Mouse (Mus musculus) neural tube, embryonic 14.5 days (tissue): ENCODE measurements around the gene Patj. TPM values are rescaled to one million over a fixed set of nuclear protein-coding genes. Genes with fewer than 3 reads are reported as not detected.
"Not testable (repeated sequence)": the region's sequence is repeated elsewhere in the genome, so short reads cannot be mapped to it uniquely, and the experiment has no call there.

Experiments
- ATAC-seq: fragments of 200-750 bp; cut with Nextera tagmentation; 2 replicates; pipeline ENCODE4 v1.8.0; 2017; ENCODE audit warnings: low read depth, mild to moderate bottlenecking, moderate TSS enrichment, moderate library complexity
- H3K27ac ChIP-seq: fragments of 300-500 bp; sonication (generic); 2 replicates; pipeline ENCODE4 v1.5.1; 2014; ENCODE audit warnings: low read depth, mild to moderate bottlenecking, control low read depth, low read length, moderate library complexity, mixed read lengths
- H3K27me3 ChIP-seq: fragments of 300-500 bp; sonication (generic); 2 replicates; pipeline ENCODE4 v1.6.1; 2014; ENCODE audit warnings: low read length; ENCODE audit not compliant: control insufficient read depth, insufficient read depth
- H3K36me3 ChIP-seq: fragments of 300-500 bp; sonication (generic); 2 replicates; pipeline ENCODE4 v1.6.1; 2014; ENCODE audit warnings: low read length, mixed read lengths; ENCODE audit not compliant: control insufficient read depth, insufficient read depth
- H3K4me1 ChIP-seq: fragments of 300-500 bp; sonication (generic); 2 replicates; pipeline ENCODE4 v1.6.1; 2014; ENCODE audit warnings: low read length; ENCODE audit not compliant: control insufficient read depth, insufficient read depth
- H3K4me2 ChIP-seq: fragments of 300-500 bp; sonication (generic); 2 replicates; pipeline ENCODE4 v1.6.1; 2014; ENCODE audit warnings: mild to moderate bottlenecking, low read depth, low read length, control low read depth
- H3K4me3 ChIP-seq: fragments of 300-500 bp; sonication (generic); 2 replicates; pipeline ENCODE4 v1.5.1; 2014; ENCODE audit warnings: low read depth, low read length, control low read depth, mixed read lengths
- H3K9ac ChIP-seq: fragments of 300-500 bp; sonication (generic); replicated peaks from 2 replicates; pipeline ENCODE4 v1.6.1; 2014; ENCODE audit warnings: low read depth, mild to moderate bottlenecking, control low read depth, low read length, mixed read lengths
- H3K9me3 ChIP-seq: fragments of 300-500 bp; sonication (generic); 2 replicates; pipeline ENCODE4 v1.6.1; 2016; ENCODE audit warnings: low read length; ENCODE audit not compliant: control insufficient read depth
- WGBS: fragments of 180-500 bp; shearing (Covaris S2); extraction: QIAGEN DNeasy Blood & Tissue Kit; methylation state at CpG from one replicate; pipeline ENCODE4 v1.1.7; 2014; 5-methylcytosine and 5-hydroxymethylcytosine counted together
- polyA plus RNA-seq: library from polyadenylated mRNA; unstranded; fragments of >200 nt; fragmentation: Nextera tagmentation; extraction: Ambion mirVana; gene quantifications from 2 replicates; pipeline ENCODE4 v1.2.1, GENCODE M21; 2014

Patj gene
- polyA plus RNA-seq, 1 experiment from 2014 or later = 7.7 TPM

DNA sequence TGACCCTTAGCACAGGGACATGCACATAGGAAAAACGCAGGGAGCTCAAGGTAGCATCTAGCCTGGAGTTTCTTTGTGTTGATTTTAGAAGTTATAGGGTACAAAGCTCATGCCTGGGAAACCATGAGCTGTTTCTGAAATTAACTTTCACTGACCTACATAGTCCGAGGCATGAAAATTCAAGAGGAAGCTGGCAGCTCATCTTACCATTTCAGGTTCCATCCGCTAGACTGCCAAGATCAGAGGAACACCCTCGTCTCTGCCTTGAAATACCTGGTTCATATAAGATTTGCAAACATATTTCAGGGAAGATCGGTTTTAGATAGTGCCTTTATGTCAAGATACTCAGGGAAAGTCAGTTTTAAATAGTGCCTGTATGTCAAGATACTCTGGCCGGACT lies 232.7 kb downstream of the Patj start:
- no peaks in the 10 kb centered on the region for H3K36me3 ChIP-seq
- 94% methylated on average over 6 of the region's 6 CpGs for WGBS
- no peak overlapping the region for H3K4me2 ChIP-seq
- no peaks in the 10 kb centered on the region for H3K4me1 ChIP-seq
- H3K27me3 ChIP-seq = no peaks in the 10 kb centered on the region
- H3K4me3 ChIP-seq = no peak overlapping the region
- H3K9me3 ChIP-seq = no peaks in the 10 kb centered on the region
- no peak overlapping the region for H3K27ac ChIP-seq
- ATAC-seq = no peak
- H3K9ac ChIP-seq = no peak overlapping the region

DNA sequence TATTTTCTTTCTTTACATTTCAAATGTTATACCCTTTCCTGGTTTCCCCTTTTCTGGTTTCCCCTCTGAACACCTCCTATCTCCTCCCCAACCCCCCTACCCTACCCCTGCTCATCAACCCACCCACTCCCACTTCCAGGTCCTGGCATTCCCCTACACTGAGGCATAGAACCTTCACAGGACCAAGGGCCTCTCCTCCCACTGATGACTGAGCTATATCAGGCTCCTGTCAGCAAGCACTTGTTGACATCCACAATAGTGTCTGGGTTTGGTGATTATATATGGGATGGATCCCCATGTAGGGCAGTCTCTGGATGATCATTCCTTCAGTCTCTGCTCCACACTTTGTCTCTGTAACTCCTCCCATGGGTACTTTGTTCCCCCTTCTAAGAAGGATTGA lies 233.6 kb downstream of the Patj start:
- not testable (repeated sequence) for H3K9me3 ChIP-seq, H3K9ac ChIP-seq, ATAC-seq, H3K36me3 ChIP-seq, H3K27me3 ChIP-seq, H3K4me1 ChIP-seq, H3K4me2 ChIP-seq, H3K4me3 ChIP-seq, H3K27ac ChIP-seq

DNA sequence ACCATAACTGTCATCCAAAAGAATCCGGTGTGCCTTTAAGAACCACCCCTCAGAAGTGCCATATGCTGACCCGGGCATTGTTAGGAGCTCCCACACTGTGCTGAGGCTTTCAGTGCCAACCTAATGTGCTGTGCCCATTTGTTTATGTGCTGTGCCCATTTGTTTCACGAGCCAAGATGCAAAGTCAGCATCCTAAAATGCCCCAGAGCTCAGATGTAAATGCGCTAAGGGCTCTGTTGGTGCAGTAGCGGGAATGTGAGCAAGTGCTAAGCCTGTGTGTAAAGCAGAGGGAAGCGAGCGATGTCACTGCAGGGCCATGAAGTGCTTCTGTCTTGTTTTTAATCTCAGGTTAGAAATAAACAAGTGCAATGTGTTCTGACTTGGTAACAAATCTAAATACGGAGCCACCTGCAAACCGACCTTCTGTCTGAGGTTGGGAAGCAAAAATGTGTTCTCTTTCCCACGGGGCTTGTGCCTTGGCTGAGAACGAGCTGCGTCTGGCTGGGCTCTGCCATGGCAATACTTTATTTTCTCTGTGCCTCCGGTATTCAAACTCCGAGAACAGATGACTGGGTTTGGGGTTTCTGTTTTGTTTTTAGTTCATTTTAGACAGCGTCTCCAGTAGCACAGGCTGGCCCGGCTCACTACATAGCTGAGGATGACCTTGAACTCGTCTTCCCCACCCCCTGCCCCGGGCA lies 239.7 kb downstream of the Patj start:
- Histone ChIP-seq H3K9me3 (no peaks in the 10 kb centered on the region), H3K27me3 (no peaks in the 10 kb centered on the region), H3K9ac (no peak overlapping the region), H3K4me2 (no peak overlapping the region), H3K4me1 (no peaks in the 10 kb centered on the region), H3K36me3 (no peaks in the 10 kb centered on the region), H3K27ac (no peak overlapping the region), H3K4me3 (no peak overlapping the region)
- ATAC-seq = no peak
- WGBS = 76% methylated on average over 18 of the region's 18 CpGs

DNA sequence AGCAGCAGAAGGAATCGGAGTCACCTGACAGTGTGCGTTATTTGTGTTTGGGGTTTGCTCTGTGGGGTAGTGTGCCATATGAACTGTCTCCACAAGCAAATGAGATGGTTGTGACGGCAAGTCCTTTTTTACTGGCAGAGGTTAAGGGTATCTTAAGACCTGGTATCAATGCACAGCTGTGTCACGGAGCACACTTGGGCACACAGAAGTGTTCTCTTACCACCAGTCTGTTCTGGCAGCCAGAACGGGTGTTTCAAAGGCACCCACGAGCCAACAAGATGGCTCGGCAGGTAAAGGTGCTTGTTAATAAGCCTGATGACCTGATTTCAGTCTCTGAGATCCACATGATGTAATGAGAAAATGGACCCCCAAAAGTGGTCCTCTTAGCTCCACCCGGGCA lies 243.1 kb downstream of the Patj start:
- Histone ChIP-seq H3K4me2 (no peak overlapping the region), H3K36me3 (no peaks in the 10 kb centered on the region), H3K4me3 (no peak overlapping the region), H3K9me3 (no peaks in the 10 kb centered on the region), H3K9ac (no peak overlapping the region), H3K4me1 (no peaks in the 10 kb centered on the region), H3K27ac (no peak overlapping the region), H3K27me3 (no peaks in the 10 kb centered on the region)
- no peak for ATAC-seq
- 97% methylated on average over 8 of the region's 8 CpGs for WGBS

DNA sequence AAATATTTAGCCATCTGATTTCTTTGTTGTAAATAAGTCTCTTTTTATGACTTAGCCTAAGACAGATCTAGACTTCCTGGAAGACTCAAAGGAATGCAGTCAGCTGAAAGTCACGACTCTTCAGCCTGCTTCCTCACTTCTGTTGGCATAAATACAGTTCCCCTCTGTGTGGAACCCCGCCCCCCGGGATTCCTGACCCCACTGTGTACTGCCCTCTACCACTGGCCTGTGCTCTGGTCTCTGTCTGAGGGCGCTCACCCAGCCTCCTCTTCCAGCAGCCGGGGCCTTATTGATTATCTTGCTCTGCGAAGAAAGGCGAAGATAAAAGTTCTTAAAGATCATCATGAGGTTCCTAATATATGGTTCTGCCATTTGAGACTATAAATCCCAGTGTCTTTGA lies 258.1 kb downstream of the Patj start:
- H3K9me3 ChIP-seq = no peaks in the 10 kb centered on the region
- H3K4me3 ChIP-seq = no peak overlapping the region
- H3K4me1 ChIP-seq = no peaks in the 10 kb centered on the region
- 60% methylated on average over 7 of the region's 7 CpGs for WGBS
- H3K9ac ChIP-seq = no peak overlapping the region
- ATAC-seq = no peak
- H3K27me3 ChIP-seq = no peaks in the 10 kb centered on the region
- no peak overlapping the region for H3K4me2 ChIP-seq
- H3K27ac ChIP-seq = no peak overlapping the region
- no peaks in the 10 kb centered on the region for H3K36me3 ChIP-seq

DNA sequence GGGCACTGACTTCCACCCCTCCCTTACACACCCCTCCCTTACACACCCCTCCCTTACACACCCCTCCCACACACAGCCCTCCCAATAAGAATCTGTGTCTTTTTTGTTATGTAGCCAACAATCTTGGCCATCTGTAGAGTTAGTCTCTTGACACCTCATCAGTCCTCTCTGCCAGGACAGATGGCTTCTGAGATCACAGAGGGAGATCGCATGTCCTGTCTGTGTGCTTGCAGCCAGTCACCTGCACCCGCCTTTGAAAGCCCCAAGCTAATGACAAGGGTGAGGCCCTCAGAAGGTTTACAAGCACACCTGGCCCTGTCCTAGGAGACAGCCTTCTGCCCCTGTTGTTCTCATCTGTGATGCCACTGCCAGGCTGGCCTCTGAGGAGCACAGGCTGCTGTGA lies 258.8 kb downstream of the Patj start:
- Histone ChIP-seq H3K27me3 (no peaks in the 10 kb centered on the region), H3K4me2 (no peak overlapping the region), H3K9ac (no peak overlapping the region), H3K4me1 (no peaks in the 10 kb centered on the region), H3K27ac (no peak overlapping the region), H3K36me3 (no peaks in the 10 kb centered on the region), H3K4me3 (no peak overlapping the region), H3K9me3 (no peaks in the 10 kb centered on the region)
- WGBS = 49% methylated on average over 2 of the region's 2 CpGs
- ATAC-seq = peak; percentile 34; the same call in 1 of the 2 replicates

DNA sequence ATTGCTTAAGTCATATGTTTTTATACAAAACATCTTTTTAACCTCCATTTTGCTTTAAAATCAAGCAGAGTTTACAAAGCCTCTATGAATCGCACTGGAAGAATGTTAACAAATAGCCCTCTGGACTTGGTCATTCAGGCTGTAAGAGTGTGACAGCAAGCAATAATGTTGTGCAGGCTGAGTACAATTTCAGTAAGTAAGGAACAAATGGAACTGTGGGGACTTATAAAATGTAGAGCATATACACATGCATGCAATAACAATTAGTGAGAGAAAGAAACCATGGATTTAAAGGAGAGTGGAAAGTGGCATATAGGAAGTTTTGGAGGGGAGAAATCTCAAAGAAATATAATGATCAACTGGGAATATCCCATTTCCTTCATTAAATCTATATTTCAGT lies 261.2 kb downstream of the Patj start:
- no peak overlapping the region for H3K27ac ChIP-seq
- H3K27me3 ChIP-seq = no peaks in the 10 kb centered on the region
- WGBS = 80% methylated on average over 1 of the region's 1 CpGs
- no peaks in the 10 kb centered on the region for H3K36me3 ChIP-seq
- ATAC-seq = no peak
- no peaks in the 10 kb centered on the region for H3K9me3 ChIP-seq
- H3K4me1 ChIP-seq = no peaks in the 10 kb centered on the region
- H3K4me3 ChIP-seq = no peak overlapping the region
- no peak overlapping the region for H3K4me2 ChIP-seq
- no peak overlapping the region for H3K9ac ChIP-seq

DNA sequence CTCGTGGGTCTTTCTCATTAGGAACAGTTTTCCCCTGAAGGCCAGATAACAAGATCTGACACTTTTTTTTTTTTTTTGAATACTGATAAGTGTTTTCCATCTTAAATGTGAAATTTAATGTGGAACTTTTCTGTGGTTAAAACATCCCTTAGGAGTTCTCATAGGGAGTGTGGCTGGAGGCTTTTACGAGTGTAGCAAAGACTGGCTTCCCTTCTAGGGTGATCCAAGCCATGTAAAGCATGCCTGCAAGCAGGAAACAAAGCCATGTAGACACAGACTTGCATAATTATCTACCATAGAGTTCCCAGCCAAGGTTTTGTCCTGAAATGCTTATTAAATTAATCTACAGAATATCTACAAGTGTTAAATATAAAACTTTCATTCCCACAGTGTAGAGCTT lies 263.4 kb downstream of the Patj start:
- Histone ChIP-seq H3K36me3 (no peaks in the 10 kb centered on the region), H3K4me2 (no peak overlapping the region), H3K9ac (no peak overlapping the region), H3K4me3 (no peak overlapping the region), H3K27ac (no peak overlapping the region), H3K27me3 (no peaks in the 10 kb centered on the region), H3K9me3 (no peaks in the 10 kb centered on the region), H3K4me1 (no peaks in the 10 kb centered on the region)
- no peak for ATAC-seq
- WGBS = 85% methylated on average over 2 of the region's 2 CpGs

DNA sequence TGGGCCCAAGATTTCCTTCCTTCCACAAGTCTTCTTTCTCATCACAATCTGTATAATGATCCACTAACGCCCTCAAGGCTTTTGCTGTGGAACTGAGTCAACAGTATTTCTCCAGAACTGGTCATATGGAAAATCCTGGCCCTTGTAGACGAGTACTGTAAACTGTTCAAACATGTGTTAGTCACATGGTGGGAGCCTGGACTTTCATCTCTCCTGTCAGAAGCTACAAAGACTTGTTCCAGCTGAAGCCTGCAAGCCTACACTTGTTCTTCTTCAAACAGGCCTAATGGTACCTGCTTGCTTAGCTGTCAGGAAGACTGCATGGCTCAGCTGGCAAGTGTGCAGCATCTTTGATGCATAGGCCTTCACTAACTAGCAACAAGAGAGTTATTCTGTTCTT lies 264.9 kb downstream of the Patj start:
- WGBS = 83% methylated on average over 2 of the region's 2 CpGs
- Histone ChIP-seq H3K9ac (no peak overlapping the region), H3K27ac (no peak overlapping the region), H3K27me3 (no peaks in the 10 kb centered on the region), H3K4me1 (no peaks in the 10 kb centered on the region), H3K4me3 (no peak overlapping the region), H3K9me3 (no peaks in the 10 kb centered on the region), H3K4me2 (no peak overlapping the region), H3K36me3 (no peaks in the 10 kb centered on the region)
- no peak for ATAC-seq
